Mouse (Mus musculus): ENCODE data around the gene Jazf1. TPM values are rescaled to one million over a fixed set of nuclear protein-coding genes. Genes with fewer than 3 reads are reported as not detected.

The Jazf1 gene
- polyA plus RNA-seq, 1 experiment from 2014 or later, result 31.6 TPM

- Histone ChIP-seq H3K27ac (replicated peaks) (no peak overlapping the region), H3K4me3 (no peak overlapping the region), H3K4me1 (replicated peaks) (peaks cover 6% of the 10 kb centered on the region; the same call in 1 of the 2 replicates), H3K9me3 (no peaks in the 10 kb centered on the region), H3K27me3 (peaks cover 6% of the 10 kb centered on the region; the same call in 1 of the 2 replicates), H3K36me3 (no peaks in the 10 kb centered on the region), H3K9ac (no peak overlapping the region), H3K4me2 (no peak overlapping the region)
- 66% methylated on average over 7 of the region's 7 CpGs for WGBS
- no peak for ATAC-seq (ENCODE audit: low read depth)
Observed at GRCm38 (mm10) chr6:52919442-52919841, 149.0 kb downstream of the Jazf1 start.

GRCm38 (mm10) chr6:52918980-52919379 lies 149.5 kb downstream of the Jazf1 start:
- H3K27ac ChIP-seq (replicated peaks), result no peak overlapping the region
- H3K36me3 ChIP-seq, result no peaks in the 10 kb centered on the region
- no peak overlapping the region for H3K4me3 ChIP-seq
- no peak overlapping the region for H3K9ac ChIP-seq
- ATAC-seq (ENCODE audit: low read depth), result peak; percentile 75; the same call in 1 of the 2 replicates
- 6% methylated on average over 2 of the region's 2 CpGs for WGBS
- H3K4me1 ChIP-seq (replicated peaks), result peaks cover 6% of the 10 kb centered on the region; the same call in 1 of the 2 replicates
- peaks cover 6% of the 10 kb centered on the region; the same call in 1 of the 2 replicates for H3K27me3 ChIP-seq
- no peaks in the 10 kb centered on the region for H3K9me3 ChIP-seq
- H3K4me2 ChIP-seq, result no peak overlapping the region

- H3K27ac ChIP-seq (replicated peaks), result no peak overlapping the region
- 96% methylated on average over 4 of the region's 4 CpGs for WGBS
- no peak overlapping the region for H3K4me2 ChIP-seq
- no peak overlapping the region for H3K9ac ChIP-seq
- H3K4me3 ChIP-seq, result no peak overlapping the region
- H3K4me1 ChIP-seq (replicated peaks), result peaks cover 19% of the 10 kb centered on the region
- no peak for ATAC-seq (ENCODE audit: low read depth)
- H3K9me3 ChIP-seq, result no peaks in the 10 kb centered on the region
- H3K27me3 ChIP-seq, result peaks cover 6% of the 10 kb centered on the region; the same call in 1 of the 2 replicates
- no peaks in the 10 kb centered on the region for H3K36me3 ChIP-seq
Observed at GRCm38 (mm10) chr6:52917471-52917870, 151.0 kb downstream of the Jazf1 start.

GRCm38 (mm10) chr6:52916836-52917376 lies 151.5 kb downstream of the Jazf1 start:
- Histone ChIP-seq H3K27me3 (peaks cover 6% of the 10 kb centered on the region; the same call in 1 of the 2 replicates), H3K4me1 (replicated peaks) (peaks cover 24% of the 10 kb centered on the region), H3K9me3 (no peaks in the 10 kb centered on the region), H3K36me3 (no peaks in the 10 kb centered on the region), H3K4me2 (no peak overlapping the region), H3K9ac (no peak overlapping the region), H3K27ac (replicated peaks) (no peak overlapping the region), H3K4me3 (no peak overlapping the region)
- 78% methylated on average over 3 of the region's 3 CpGs for WGBS
- ATAC-seq (ENCODE audit: low read depth), result no peak

GRCm38 (mm10) chr6:52914921-52915320 lies 153.5 kb downstream of the Jazf1 start:
- Histone ChIP-seq H3K27ac (replicated peaks) (no peak overlapping the region), H3K4me1 (replicated peaks) (peaks cover 29% of the 10 kb centered on the region), H3K9ac (no peak overlapping the region), H3K27me3 (peaks cover 6% of the 10 kb centered on the region; the same call in 1 of the 2 replicates), H3K9me3 (no peaks in the 10 kb centered on the region), H3K4me3 (no peak overlapping the region), H3K4me2 (no peak overlapping the region), H3K36me3 (no peaks in the 10 kb centered on the region)
- WGBS, result 47% methylated on average over 2 of the region's 2 CpGs
- ATAC-seq (ENCODE audit: low read depth), result no peak

- Histone ChIP-seq H3K4me3 (no peak overlapping the region), H3K9ac (no peak overlapping the region), H3K27ac (replicated peaks) (no peak overlapping the region), H3K4me2 (no peak overlapping the region), H3K27me3 (peaks cover 3% of the 10 kb centered on the region; the same call in 1 of the 2 replicates), H3K36me3 (no peaks in the 10 kb centered on the region), H3K9me3 (no peaks in the 10 kb centered on the region), H3K4me1 (replicated peaks) (peaks cover 33% of the 10 kb centered on the region)
- 0 out of 2 replicates have a peak, but pooled peaks have one; percentile 19 for ATAC-seq (ENCODE audit: low read depth)
- 67% methylated on average over 5 of the region's 5 CpGs for WGBS
Observed at GRCm38 (mm10) chr6:52912143-52912918, 156.1 kb downstream of the Jazf1 start.

- Histone ChIP-seq H3K9ac (no peak overlapping the region), H3K4me2 (no peak overlapping the region), H3K4me1 (replicated peaks) (peaks cover 20% of the 10 kb centered on the region; the same call in 1 of the 2 replicates), H3K27ac (replicated peaks) (no peak overlapping the region), H3K36me3 (no peaks in the 10 kb centered on the region), H3K9me3 (no peaks in the 10 kb centered on the region), H3K27me3 (no peaks in the 10 kb centered on the region), H3K4me3 (no peak overlapping the region)
- no peak for ATAC-seq (ENCODE audit: low read depth)
- WGBS, result 72% methylated on average over 5 of the region's 5 CpGs
Observed at GRCm38 (mm10) chr6:52906801-52907200, 161.6 kb downstream of the Jazf1 start.

- Histone ChIP-seq H3K4me2 (no peak overlapping the region), H3K9me3 (no peaks in the 10 kb centered on the region), H3K27me3 (peaks cover 8% of the 10 kb centered on the region; the same call in 1 of the 2 replicates), H3K4me3 (no peak overlapping the region), H3K9ac (no peak overlapping the region), H3K27ac (replicated peaks) (no peak overlapping the region), H3K4me1 (replicated peaks) (peaks cover 17% of the 10 kb centered on the region; the same call in 1 of the 2 replicates), H3K36me3 (no peaks in the 10 kb centered on the region)
- ATAC-seq (ENCODE audit: low read depth), result no peak
- 76% methylated on average over 3 of the region's 3 CpGs for WGBS
Observed at GRCm38 (mm10) chr6:52905100-52905499, 163.3 kb downstream of the Jazf1 start.

GRCm38 (mm10) chr6:52903226-52903960 lies 165.0 kb downstream of the Jazf1 start:
- peaks cover 8% of the 10 kb centered on the region for H3K27me3 ChIP-seq
- WGBS, result 85% methylated on average over 4 of the region's 4 CpGs
- H3K9ac ChIP-seq, result no peak overlapping the region
- peaks cover 11% of the 10 kb centered on the region; the same call in 1 of the 2 replicates for H3K4me1 ChIP-seq (replicated peaks)
- no peaks in the 10 kb centered on the region for H3K9me3 ChIP-seq
- no peak overlapping the region for H3K27ac ChIP-seq (replicated peaks)
- H3K4me2 ChIP-seq, result no peak overlapping the region
- no peak for ATAC-seq (ENCODE audit: low read depth)
- H3K36me3 ChIP-seq, result no peaks in the 10 kb centered on the region
- H3K4me3 ChIP-seq, result no peak overlapping the region

- Histone ChIP-seq H3K4me1 (replicated peaks) (peaks cover 31% of the 10 kb centered on the region), H3K27me3 (peaks cover 18% of the 10 kb centered on the region), H3K9ac (no peak overlapping the region), H3K4me2 (no peak overlapping the region), H3K4me3 (no peak overlapping the region), H3K36me3 (no peaks in the 10 kb centered on the region), H3K27ac (replicated peaks) (no peak overlapping the region), H3K9me3 (no peaks in the 10 kb centered on the region)
- ATAC-seq (ENCODE audit: low read depth), result no peak
- 93% methylated on average over 3 of the region's 3 CpGs for whole genome bisulfite sequencing
Observed at GRCm38 (mm10) chr6:52899574-52900245, 168.7 kb downstream of the Jazf1 start.

GRCm38 (mm10) chr6:52895075-52895474 lies 173.4 kb downstream of the Jazf1 start:
- Histone ChIP-seq H3K4me1 (replicated peaks) (peaks cover 44% of the 10 kb centered on the region), H3K9ac (no peak overlapping the region), H3K27ac (replicated peaks) (no peak overlapping the region), H3K36me3 (no peaks in the 10 kb centered on the region), H3K4me2 (peak overlapping the region; percentile 40; the same call in 1 of the 2 replicates), H3K4me3 (no peak overlapping the region), H3K9me3 (no peaks in the 10 kb centered on the region), H3K27me3 (peaks cover 10% of the 10 kb centered on the region)
- no peak for ATAC-seq (ENCODE audit: low read depth)
- 60% methylated on average over 4 of the region's 4 CpGs for WGBS

Measured in neural tube, embryonic 13.5 days (tissue).